Mouse (Mus musculus): ENCODE measurements around the gene Pbld1.

GRCm38 (mm10) chr10:63086304-63086703 is 26.3 kb downstream of the Pbld1 start:
- TF ChIP-seq GATA1 (IDR thresholded peaks at IDR 0.05; ENCODE audit: low read length): peak; percentile 49
- no peak for TF ChIP-seq TAL1 (IDR thresholded peaks at IDR 0.05; ENCODE audit: low read length)

Measured in erythroblast, embryonic 14.5 days (primary cell).